Mouse (Mus musculus): ENCODE results near the gene Igfbp4.

Gene Igfbp4

DNA sequence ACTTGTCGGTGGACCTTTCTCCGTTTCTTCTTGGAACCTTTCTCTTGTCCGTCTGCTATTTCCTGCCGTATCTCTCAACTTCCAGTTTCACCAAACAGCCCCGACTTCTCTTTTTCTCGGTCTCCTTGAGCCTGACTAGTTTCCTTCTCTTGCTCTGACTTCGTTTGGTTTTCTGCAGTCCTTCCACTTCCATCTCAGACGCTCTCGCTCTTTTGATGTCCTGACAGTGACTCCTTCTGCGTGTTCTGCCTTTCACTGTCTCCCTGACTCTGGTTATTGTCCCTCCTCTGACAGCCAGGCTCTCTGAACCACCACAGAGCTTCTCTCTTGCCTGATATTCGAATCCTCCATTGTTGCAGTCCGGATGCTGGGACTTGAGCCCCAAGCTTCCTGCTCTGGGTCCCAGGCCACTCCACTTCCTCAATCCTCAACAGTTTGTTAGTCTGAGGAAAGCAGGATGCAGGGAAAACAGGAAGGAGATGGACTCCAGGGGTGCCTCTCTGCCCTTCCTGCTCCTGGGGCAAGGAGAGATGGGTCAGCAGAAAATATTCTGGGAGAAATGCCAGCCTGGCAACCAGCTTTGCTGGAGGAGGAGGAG is 1.9 kb downstream of the Igfbp4 start:
- no peak for DNase-seq

DNA sequence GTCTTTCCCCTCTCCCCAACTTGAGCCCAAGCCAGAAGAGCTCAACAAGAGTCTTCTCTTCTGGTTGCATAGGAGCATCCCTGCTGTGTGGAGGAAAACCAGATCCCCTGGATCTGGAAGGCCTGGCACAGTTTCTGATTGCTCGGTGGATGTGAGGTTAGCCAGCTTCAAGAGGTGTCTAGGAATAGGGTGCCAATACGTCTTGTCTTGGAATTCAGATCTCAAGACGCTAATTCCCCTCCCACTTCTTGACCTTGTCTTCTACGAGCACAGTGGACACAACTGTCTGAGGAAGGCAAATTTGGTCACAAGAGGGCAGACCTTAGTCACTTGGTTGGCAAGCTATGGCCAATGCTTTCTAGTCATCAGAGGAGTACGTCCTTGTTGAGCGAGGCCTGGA is 2.6 kb downstream of the Igfbp4 start:
- DNase-seq: no peak

DNA sequence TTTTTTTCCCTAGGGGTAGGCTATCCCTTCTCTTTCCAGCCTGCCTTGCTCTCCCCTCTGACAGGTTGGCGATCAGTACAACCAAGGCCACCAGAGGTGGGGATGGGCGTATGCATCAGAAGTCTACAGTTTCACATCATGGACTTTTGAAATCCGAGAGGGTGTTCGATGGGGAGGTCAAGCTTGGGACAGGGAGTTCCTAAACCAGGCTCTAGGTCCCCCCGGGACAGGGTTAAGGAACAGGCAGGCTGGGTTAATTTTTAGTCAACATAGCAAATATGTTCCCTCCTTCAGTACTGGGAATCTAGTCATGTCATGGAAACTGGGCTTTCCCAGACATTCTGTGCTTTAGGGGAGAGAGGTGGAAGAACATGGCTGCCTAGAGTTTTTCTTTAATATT is 3.3 kb downstream of the Igfbp4 start:
- DNase-seq: no peak

- peak in 1 of 2 experiments; percentile 27 for DNase-seq
Observed at GRCm38 (mm10) chr11:99045159-99045889, 4.3 kb downstream of the Igfbp4 start.

- peak; percentile 73 to 76 for DNase-seq
Observed at GRCm38 (mm10) chr11:99047120-99047519, 6.1 kb downstream of the Igfbp4 start.

DNA sequence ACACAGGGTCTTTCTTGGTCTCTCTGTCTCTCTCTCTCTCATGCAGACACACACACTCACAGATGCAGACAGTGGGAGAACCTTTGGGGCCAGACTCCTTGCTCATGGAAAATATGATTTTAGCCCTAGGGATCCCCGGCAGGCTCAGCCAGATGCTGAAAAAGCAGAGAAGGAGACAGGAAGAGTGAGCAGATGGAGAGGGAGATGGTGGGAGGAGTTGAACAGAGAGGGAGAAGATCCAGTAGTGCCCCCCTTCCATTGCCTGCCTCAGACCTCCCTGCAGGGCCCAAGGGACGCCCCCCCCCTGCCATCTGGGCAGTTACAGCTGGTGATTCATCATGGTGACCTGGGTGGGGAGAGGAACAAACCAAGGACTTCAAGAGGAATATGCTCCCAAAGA is 6.6 kb downstream of the Igfbp4 start:
- DNase-seq: peak in 1 of 2 experiments; percentile 37

DNA sequence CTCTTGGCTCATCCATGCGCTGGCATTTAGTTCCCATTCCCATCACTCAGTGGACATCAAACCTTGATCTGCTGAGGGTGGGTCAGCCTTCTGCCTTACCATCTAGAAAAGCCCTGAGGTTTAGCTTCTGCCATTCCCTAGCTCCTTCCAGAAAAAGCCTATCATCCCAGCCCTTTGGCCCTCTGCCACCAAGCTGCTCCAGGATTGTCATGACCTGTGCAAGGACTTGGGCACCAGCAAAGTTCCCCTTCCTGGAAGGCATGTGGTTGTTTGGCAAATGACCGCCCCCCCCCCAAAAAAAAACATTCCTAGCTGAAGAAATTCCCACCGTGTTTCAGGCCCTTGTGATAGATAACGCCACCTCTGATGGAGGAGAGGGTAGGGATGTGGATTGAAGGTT is 14.1 kb downstream of the Igfbp4 start:
- peak in 1 of 2 experiments; percentile 67 for DNase-seq

DNA sequence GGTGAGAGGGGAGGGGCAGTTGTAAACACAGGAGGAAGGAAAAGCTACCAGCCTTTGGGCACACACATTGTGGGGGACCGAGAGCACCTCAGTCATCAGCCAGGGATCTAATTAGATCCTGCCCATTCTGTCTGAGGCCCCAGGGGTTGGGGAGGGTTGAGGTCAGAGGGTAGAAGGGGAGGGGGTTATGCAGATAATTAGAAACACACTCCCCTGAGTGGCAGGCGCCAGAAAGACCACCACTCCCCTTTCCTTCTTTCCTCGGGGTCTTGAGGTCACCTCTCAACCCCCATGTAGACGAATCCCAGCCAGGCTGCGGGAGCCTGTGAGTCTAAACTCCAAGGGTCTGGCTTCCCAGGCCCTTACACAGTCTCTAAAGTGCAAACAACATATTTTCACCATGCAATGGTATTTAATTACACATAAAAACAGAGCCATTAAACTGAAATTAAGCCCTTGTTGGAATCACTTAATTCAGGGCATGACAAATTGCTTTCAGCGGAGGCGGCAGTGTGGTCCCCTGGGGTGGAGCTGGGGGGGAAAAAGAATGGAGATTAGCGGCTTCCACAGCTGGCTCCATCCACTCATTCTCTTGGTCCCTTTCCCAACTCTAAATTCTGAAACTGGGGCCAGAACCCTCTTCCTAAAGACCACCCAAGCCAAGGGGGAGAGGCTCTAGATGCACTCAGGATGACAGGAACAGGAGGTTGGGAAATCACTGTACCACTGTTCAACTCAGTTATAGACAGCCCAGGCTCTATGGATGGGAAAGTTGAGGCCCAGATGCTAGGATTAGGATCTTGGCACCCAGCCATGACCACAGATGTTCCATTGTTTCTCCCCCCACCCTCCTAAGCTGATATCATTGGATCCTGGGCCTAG is 14.8 kb downstream of the Igfbp4 start:
- DNase-seq: no peak

- no peak for DNase-seq
Observed at GRCm38 (mm10) chr11:99060435-99060834, 19.4 kb downstream of the Igfbp4 start.

DNA sequence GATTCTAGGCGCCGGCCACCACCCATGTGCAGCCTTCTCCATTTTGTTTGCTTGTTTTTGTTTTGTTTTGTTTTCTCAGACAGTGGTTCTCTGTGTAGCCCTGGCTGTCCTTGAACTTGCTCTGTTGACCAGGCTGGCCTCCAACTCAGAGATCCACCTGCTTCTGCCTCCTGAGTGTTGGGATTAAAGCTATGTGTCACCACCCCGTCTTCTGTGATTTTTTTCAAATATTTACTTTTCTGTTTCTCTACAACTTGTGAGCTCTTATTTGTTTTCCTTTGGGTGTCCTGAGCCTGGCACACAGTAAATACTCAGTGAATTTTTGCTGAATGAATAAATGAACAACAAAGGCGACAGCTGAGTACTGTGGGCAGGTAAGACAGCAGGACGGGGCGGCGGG is 21.6 kb downstream of the Igfbp4 start:
- DNase-seq: no peak

GRCm38 (mm10) chr11:99063406-99064131 is 22.5 kb downstream of the Igfbp4 start:
- DNase-seq: no peak

GRCm38 (mm10) chr11:99065353-99065752 is 24.3 kb downstream of the Igfbp4 start:
- DNase-seq: no peak

DNA sequence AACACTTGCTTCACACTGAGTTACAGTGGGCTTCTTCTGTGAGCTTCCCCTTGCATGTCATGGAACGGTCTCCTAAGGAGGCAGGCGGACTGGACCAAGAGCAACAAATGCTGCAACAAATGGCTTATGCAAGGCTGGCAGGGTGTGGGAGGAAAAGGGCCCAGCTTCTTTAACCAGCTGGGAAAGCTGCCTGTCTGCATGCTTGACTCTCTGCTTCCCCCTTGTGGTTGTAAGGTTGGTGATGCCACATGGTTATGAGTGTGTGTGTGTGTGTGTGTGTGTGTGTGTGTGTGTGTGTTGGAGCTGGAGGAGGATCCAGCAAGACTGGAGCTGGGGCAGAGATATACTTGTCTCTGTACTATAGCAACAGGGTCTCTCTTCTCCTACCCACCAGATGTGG is 24.9 kb downstream of the Igfbp4 start:
- DNase-seq: peak; percentile 84 to 91

DNA sequence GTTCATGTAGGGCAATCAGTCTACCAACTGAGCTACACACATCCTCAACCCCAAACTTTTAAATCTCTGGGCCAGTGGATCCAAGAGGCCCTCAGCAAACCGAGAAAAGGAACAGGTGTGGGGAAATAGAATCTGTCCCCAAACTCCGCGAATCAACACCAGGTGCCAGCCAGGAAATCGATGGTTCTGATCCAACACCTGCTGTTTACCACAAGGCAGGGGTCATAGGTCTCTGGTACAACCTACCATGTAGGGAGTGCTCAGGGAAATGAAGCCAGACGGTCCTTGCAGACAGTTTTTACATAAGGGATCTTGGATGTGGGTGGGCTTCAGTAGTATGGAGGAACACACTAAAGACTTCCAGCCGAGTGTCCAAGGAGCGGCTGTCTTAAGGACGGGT is 26.5 kb downstream of the Igfbp4 start:
- DNase-seq: no peak

DNA sequence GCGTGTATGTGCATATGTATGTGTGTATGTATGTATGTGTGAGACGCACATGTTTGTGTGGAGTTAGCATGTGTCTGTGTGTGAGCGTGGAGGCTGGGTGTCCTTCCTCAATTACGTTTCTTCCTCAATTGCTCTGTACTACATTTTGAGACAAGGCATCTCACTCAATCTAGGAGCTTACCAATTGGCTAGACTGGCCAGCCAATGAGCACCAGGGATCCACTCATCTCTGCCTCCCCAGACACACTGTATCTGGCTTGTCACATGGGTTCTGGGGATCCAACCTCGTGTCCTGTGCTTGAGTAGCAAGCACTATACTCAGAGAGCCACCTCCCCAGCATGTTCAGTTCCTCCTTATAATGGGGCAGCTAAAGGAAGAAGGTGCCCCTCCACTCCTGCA is 27.4 kb downstream of the Igfbp4 start:
- DNase-seq: no peak

DNA sequence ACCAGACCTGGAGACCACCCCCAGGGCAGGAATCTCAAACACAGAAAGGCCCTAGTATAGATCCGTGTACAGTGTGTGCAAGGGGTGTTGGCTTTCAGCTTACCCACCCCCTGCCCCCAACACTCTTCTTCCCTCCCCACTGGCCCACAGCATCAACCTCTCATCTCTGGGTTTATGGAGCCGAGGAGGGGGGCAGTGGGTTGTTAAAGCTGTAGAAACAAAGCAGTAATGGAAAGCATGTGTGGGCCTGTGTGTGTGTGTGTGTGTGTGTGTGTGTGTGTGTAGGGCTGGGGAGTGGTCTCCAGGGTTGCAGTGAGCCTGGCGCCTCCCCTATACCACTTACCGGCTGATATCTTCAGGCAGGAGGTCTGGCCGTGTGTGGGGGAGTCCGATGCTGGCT is 30.8 kb downstream of the Igfbp4 start:
- no peak for DNase-seq

DNA sequence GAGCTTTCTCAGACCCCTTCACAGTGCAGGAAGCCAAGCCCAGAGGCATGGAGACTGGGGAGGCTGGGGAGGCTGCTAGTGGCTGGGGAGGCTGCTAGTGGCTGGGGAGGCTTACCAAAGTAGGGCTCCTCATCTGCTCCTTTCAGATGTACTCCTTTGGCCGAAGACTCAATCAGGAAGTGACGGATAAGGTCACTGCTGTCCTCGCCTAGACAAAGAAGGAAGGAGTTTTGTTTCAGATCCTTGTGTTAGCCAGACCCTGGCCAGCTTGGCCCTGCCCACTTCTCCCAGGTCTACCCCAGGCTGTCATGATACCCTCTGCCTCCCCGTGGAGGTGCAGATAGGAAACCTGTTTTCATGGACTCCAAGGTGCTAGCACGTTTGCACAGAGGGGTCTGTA is 32.7 kb downstream of the Igfbp4 start:
- DNase-seq: no peak

DNA sequence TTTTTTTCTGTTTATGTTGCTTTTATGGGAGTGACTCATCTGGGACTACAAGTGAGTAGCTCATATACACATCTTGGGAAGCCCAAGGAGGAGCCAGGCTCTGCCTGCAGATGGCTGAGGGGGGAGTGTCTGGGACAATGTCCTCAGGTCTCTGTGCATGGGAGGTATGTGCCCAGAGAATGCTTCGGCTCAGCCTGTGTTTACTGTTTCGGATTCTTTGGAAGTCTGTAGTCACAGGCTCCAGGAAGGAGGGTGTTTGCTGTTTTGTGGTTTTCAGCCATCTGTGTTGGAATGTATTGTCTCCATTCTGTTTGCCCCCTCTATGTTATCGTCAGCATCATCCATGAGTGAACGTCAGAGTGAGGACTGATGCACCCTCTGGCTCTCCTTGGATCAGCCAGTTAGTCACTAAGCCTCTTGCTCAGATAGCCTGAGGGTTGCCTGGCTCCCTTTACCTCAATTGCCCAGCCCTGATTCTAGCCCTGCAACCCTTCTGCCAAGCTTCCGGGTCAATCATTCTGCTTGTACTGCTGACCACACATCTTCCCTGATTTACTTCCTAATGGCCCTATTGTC is 35.8 kb downstream of the Igfbp4 start:
- DNase-seq: no peak

DNA sequence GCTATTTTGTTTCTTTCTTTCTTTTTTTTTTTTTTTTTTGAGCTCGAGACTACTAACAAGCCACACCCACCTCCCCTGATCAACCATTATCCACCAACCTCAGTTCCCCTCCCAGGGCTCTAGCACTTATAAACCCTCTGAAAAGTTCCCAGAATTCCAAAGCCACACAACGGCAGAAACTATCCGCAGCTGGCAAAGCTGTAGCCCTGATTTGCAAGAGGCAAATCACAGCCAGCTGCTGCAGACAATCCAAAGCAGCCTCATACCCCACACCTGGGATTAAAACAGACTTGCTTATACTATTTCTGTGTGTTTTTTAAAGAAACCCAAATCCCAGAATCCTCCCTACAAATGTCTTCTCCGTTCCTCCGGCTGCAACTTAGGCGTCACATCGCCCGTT is 36.8 kb downstream of the Igfbp4 start:
- DNase-seq: no peak

DNA sequence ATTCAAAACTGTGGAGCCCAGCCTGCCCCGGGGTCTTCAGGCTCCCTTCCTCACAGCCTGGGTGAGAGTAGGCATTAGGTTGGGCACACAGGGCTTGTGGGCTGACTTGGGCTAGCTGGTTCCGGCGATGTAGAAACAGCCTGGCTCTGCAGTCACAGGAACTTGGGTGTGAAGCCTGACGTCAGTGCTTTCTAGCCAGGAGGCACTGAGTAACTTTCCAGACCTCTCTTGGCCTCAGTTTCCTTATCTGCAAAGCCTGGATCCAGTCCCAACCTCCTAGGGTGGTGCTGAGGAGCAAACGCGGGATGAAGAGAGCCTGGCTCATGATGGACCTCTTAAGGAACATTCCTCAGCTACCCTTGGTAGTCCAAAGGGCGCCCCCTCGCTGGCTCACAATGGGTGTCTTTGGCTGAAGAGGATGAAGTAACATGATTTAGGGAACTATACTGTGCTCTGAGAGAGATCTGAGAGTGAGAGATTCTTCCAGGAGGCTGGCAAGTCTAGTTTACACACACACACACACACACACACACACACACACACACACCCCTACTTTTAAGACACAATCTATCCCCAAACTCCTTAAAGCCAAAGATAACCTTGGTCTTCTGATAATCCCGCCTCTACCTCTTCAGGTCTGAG is 40.0 kb downstream of the Igfbp4 start:
- DNase-seq: no peak

DNA sequence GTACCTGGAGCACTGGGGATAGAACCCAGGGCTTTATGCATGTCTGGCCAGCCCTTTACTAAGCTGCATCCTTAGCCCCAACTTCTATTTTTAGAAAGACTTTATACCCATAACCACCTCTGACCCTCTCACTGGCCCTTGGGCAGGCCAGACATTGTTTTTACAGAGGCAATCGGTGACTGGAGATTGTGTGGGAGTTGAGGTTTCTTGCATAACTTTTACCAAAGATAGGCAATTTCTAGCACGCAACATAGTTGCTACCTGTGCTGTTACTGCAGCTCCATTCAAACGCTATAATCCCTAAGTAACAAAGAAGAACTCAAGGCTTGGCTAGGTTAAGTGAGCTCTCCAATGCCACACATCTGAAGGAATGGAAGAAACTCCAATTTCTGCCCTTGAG is 40.5 kb downstream of the Igfbp4 start:
- DNase-seq: no peak

DNA sequence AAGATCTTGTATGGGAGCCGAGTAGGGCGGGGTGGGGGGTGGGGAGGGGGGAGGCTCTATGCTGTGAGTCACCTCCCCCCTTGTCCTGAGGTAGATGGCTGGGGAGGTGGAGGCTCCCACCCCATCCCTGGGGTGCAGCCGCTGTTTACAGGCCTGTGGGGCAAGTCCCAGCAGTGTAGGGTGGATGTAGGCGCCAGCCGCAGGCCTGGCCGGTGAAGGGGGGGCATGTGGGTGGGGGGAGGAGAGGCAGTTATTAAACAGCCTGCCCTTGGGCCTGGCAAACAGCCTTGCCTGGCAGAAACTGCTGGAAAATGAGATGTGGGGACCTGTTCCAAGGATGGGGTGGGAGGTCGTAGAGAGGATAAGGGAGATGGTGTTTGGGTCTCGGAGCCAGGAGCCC is 41.1 kb downstream of the Igfbp4 start:
- DNase-seq: peak; percentile 17 to 26

Data from cerebellum, postnatal 14 days (tissue).